Mouse (Mus musculus): ENCODE data around the gene Popdc2. TPM values are rescaled to one million over a fixed set of nuclear protein-coding genes. Genes with fewer than 3 reads are reported as not detected.
A peak's percentile ranks its signal among the peaks of the same experiment; 100 is the strongest.

Gene Popdc2
- polyA plus RNA-seq, 1 experiment from 2014 or later, result 0.67 TPM

DNA sequence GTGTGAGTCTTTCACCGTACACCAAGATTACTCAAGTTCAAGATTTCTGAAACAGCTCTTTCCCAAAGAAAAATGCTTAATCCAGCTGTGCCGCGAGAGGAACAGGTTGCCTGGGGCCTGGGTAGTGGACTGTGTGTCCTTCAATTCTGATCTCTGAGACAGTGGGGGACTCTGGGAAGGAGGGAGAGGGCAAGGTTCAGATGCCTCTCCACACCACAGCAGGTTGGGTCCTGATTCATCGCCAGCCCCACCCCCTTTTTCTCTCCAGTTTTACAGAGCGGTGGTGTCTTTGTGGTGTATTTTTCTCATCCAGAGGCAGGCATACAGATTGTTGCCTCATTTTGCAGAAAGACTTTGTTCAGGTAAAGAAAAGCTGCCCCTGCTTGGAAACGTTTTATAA lies 36.3 kb downstream of the Popdc2 start:
- H3K4me3 ChIP-seq, result no peak overlapping the region
- no peak overlapping the region for H3K27ac ChIP-seq (replicated peaks)
- H3K36me3 ChIP-seq, result no peaks in the 10 kb centered on the region
- H3K27me3 ChIP-seq, result no peaks in the 10 kb centered on the region
- no peak overlapping the region for H3K9ac ChIP-seq
- no peak for ATAC-seq (ENCODE audit: low read depth)
- no peak overlapping the region for H3K4me2 ChIP-seq
- 92% methylated on average over 6 of the region's 6 CpGs for WGBS
- H3K4me1 ChIP-seq (replicated peaks), result peaks cover 16% of the 10 kb centered on the region
- no peaks in the 10 kb centered on the region for H3K9me3 ChIP-seq

DNA sequence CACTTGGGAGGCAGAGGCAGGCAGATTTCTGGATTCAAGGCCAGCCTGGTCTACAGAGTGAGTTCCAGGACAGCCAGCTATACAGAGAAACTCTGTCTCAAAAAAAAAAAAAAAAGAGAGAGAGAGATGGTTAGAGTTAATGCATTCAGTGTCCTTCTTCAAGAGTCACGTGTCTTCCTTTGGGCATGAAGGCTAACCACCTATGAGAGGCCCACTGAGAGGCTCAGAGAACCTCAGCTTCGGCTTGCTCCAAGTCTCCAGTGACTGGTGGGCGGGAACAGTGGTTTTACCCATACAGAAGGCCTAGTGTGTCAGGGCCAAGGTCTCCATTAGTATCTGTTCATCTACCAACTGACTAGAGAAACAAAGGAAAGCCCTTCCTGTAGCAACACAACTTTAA lies 37.1 kb downstream of the Popdc2 start:
- H3K4me3 ChIP-seq, result no peak overlapping the region
- no peaks in the 10 kb centered on the region for H3K27me3 ChIP-seq
- ATAC-seq (ENCODE audit: low read depth), result no peak
- H3K4me1 ChIP-seq (replicated peaks), result peaks cover 16% of the 10 kb centered on the region
- no peak overlapping the region for H3K9ac ChIP-seq
- 68% methylated on average over 3 of the region's 3 CpGs for WGBS
- no peaks in the 10 kb centered on the region for H3K36me3 ChIP-seq
- H3K27ac ChIP-seq (replicated peaks), result peak overlapping the region; percentile 87
- peak overlapping the region; percentile 57 for H3K4me2 ChIP-seq
- H3K9me3 ChIP-seq, result no peaks in the 10 kb centered on the region

DNA sequence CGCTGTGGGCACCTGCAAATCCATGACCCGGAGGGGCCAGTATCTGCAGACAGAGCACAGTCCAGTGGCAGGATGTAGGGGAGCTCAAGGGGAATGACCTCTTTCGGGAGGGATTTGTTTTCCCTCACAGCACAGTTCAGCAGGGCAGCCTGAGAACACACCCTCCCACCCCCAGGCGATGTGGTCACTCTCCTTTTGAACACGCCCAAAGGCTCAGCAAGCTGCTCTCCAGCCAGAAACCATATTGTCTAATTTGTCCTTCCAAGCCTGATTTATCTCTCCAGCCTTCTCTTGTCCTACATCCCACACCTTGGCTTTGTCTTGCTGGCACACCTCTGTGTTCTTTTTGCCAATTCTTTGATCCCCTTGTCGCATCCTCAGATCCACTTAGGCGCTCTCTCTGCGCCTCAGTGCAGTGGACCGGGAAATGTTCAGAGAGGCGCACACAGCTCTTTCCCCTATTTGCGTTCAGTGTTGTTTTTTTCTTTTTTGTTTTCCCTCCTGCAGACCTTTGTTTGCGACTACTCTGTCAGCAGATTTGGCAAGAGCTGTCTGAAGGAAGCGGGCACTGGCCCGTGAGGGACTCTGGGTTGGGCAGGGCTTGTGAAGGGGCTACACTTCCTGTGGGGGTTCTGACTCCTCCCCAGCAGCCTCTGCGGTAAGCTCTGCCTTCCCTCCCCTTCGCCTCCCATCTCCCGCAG lies 37.7 kb downstream of the Popdc2 start:
- WGBS, result 22% methylated on average over 17 of the region's 17 CpGs
- Histone ChIP-seq H3K27ac (replicated peaks) (peak overlapping the region; percentile 87), H3K9ac (peak overlapping the region; percentile 73), H3K4me2 (peak overlapping the region; percentile 57), H3K36me3 (no peaks in the 10 kb centered on the region), H3K27me3 (no peaks in the 10 kb centered on the region), H3K4me3 (peak overlapping the region; percentile 29), H3K4me1 (replicated peaks) (peaks cover 16% of the 10 kb centered on the region), H3K9me3 (no peaks in the 10 kb centered on the region)
- peak; percentile 96 for ATAC-seq (ENCODE audit: low read depth)

DNA sequence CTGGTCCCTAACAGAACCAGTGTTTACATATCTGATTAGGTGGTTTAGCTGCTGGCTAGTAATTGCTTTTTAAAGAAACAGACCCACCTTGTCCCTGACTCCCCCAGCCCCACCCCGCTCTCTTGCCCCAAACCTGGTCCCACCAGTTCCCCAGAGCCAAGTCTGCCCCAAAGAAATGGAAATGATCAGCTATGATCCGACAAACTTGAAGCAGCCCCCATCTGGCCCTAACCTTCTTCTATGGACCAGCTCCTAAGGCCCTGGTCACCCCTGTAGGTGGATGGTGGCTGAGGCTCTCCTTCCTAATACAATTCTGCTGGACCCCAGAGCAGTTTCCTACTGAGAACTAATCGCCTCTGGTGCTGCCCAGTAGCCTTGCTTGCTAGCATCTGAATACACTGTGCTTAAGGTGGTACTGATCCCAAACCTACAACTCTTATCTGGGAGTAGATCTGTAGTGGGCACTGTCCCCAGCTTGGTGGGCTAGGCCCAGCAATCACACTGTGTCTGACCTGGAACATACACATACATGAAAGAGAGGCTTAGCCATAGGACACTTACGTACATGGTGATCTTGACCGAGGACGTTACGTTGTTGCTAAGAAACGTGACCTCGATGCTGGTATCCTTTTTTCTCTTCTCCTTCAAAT lies 38.4 kb downstream of the Popdc2 start:
- WGBS, result 78% methylated on average over 9 of the region's 9 CpGs
- Histone ChIP-seq H3K27ac (replicated peaks) (peak overlapping the region; percentile 87), H3K27me3 (no peaks in the 10 kb centered on the region), H3K4me2 (peak overlapping the region; percentile 57), H3K4me3 (peak overlapping the region; percentile 29; the same call in 1 of the 2 replicates), H3K9ac (peak overlapping the region; percentile 73), H3K9me3 (no peaks in the 10 kb centered on the region), H3K4me1 (replicated peaks) (peaks cover 16% of the 10 kb centered on the region), H3K36me3 (no peaks in the 10 kb centered on the region)
- peak; percentile 49 for ATAC-seq (ENCODE audit: low read depth)

- WGBS, result 89% methylated on average over 6 of the region's 6 CpGs
- H3K27ac ChIP-seq (replicated peaks), result no peak overlapping the region
- no peak overlapping the region for H3K4me2 ChIP-seq
- no peaks in the 10 kb centered on the region for H3K36me3 ChIP-seq
- H3K4me1 ChIP-seq (replicated peaks), result peaks cover 16% of the 10 kb centered on the region
- no peaks in the 10 kb centered on the region for H3K9me3 ChIP-seq
- H3K27me3 ChIP-seq, result no peaks in the 10 kb centered on the region
- H3K9ac ChIP-seq, result no peak overlapping the region
- no peak for ATAC-seq (ENCODE audit: low read depth)
- no peak overlapping the region for H3K4me3 ChIP-seq
These were observed 39.5 kb downstream of the Popdc2 start for GRCm38 (mm10) chr16:38401468-38401867.

- Histone ChIP-seq H3K27ac (replicated peaks) (no peak overlapping the region), H3K36me3 (no peaks in the 10 kb centered on the region), H3K9ac (no peak overlapping the region), H3K4me2 (no peak overlapping the region), H3K27me3 (no peaks in the 10 kb centered on the region), H3K9me3 (no peaks in the 10 kb centered on the region), H3K4me3 (no peak overlapping the region), H3K4me1 (replicated peaks) (peaks cover 16% of the 10 kb centered on the region)
- WGBS, result 90% methylated on average over 7 of the region's 7 CpGs
- no peak for ATAC-seq (ENCODE audit: low read depth)
These were observed 41.6 kb downstream of the Popdc2 start for GRCm38 (mm10) chr16:38403639-38404038.

DNA sequence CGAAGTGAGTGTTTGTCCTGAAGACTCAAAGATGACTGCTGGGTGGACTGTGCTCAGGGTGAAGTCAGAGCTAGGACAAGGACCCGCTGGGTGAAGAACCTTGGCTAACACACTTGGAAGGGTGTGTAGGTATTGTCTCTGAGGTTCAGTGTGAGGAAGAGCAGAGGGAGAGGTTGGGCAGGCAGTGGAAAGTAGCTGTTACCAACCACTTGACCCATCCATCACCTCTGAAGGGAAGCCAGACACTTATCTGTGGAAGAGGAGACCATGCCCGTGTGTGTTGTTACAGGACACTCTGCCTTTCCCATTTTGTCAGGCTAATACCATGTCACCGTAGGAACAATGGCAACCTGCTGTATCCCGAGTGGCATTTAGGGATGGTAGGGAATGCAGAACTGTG lies 44.3 kb downstream of the Popdc2 start:
- H3K36me3 ChIP-seq, result no peaks in the 10 kb centered on the region
- H3K27ac ChIP-seq (replicated peaks), result no peak overlapping the region
- no peaks in the 10 kb centered on the region for H3K9me3 ChIP-seq
- H3K4me2 ChIP-seq, result no peak overlapping the region
- H3K9ac ChIP-seq, result no peak overlapping the region
- WGBS, result 82% methylated on average over 5 of the region's 5 CpGs
- no peaks in the 10 kb centered on the region for H3K4me1 ChIP-seq (replicated peaks)
- H3K27me3 ChIP-seq, result no peaks in the 10 kb centered on the region
- no peak overlapping the region for H3K4me3 ChIP-seq
- ATAC-seq (ENCODE audit: low read depth), result no peak

DNA sequence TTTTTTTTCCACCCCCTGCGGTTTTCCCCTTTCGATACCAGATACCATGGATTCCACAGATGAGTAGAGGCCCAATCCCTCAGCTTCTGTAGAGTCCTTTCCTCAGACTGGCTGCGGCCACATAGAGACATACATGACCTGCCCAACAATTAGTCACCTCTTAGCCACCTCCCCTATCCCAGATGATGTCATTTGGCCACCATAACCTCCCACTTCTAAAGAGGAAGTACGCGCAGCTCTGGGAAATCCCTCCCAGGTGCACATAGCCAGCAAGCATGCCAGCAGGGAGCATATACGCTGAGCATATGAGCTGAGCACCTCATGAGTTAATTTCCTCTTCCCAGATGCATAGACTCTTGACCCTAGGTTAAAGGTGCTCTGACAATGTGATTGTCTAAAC lies 44.7 kb downstream of the Popdc2 start:
- no peak for ATAC-seq (ENCODE audit: low read depth)
- H3K4me2 ChIP-seq, result no peak overlapping the region
- 93% methylated on average over 6 of the region's 6 CpGs for WGBS
- H3K36me3 ChIP-seq, result no peaks in the 10 kb centered on the region
- no peak overlapping the region for H3K27ac ChIP-seq (replicated peaks)
- H3K4me3 ChIP-seq, result no peak overlapping the region
- no peaks in the 10 kb centered on the region for H3K27me3 ChIP-seq
- H3K4me1 ChIP-seq (replicated peaks), result no peaks in the 10 kb centered on the region
- no peak overlapping the region for H3K9ac ChIP-seq
- H3K9me3 ChIP-seq, result no peaks in the 10 kb centered on the region

- ATAC-seq (ENCODE audit: low read depth), result no peak
- Histone ChIP-seq H3K4me1 (replicated peaks) (no peaks in the 10 kb centered on the region), H3K36me3 (no peaks in the 10 kb centered on the region), H3K4me3 (no peak overlapping the region), H3K4me2 (no peak overlapping the region), H3K9ac (no peak overlapping the region), H3K9me3 (no peaks in the 10 kb centered on the region), H3K27ac (replicated peaks) (no peak overlapping the region), H3K27me3 (no peaks in the 10 kb centered on the region)
- WGBS, result 34% methylated on average over 5 of the region's 5 CpGs
These were observed 45.6 kb downstream of the Popdc2 start for GRCm38 (mm10) chr16:38407584-38407983.

GRCm38 (mm10) chr16:38408416-38408815 lies 46.4 kb downstream of the Popdc2 start:
- no peaks in the 10 kb centered on the region for H3K36me3 ChIP-seq
- ATAC-seq (ENCODE audit: low read depth), result no peak
- H3K27ac ChIP-seq (replicated peaks), result no peak overlapping the region
- H3K4me3 ChIP-seq, result no peak overlapping the region
- H3K4me2 ChIP-seq, result no peak overlapping the region
- H3K9me3 ChIP-seq, result no peaks in the 10 kb centered on the region
- no peak overlapping the region for H3K9ac ChIP-seq
- no peaks in the 10 kb centered on the region for H3K27me3 ChIP-seq
- 95% methylated on average over 8 of the region's 8 CpGs for WGBS
- H3K4me1 ChIP-seq (replicated peaks), result no peaks in the 10 kb centered on the region

DNA sequence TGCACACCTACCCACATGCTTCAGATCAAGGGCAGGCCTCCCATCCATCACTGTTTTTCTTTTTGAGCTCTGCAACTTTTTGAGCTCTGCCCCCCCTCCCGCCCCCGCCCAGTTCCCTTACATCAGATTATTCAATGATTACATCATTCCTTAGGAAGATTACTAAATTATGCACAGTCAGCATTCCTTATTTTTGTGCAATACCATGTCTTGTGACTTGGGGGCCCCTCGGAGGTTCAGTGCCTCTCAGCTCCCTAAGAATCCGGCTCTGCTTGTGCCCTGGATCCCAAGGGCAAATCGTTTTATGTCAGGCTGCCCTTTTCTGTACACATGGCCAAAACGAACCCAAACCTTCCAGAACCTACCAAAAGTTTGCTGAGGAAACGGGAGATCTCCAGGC lies 52.9 kb downstream of the Popdc2 start:
- no peak overlapping the region for H3K4me3 ChIP-seq
- no peaks in the 10 kb centered on the region for H3K27me3 ChIP-seq
- H3K4me2 ChIP-seq, result no peak overlapping the region
- H3K4me1 ChIP-seq (replicated peaks), result no peaks in the 10 kb centered on the region
- H3K9ac ChIP-seq, result no peak overlapping the region
- 84% methylated on average over 7 of the region's 7 CpGs for WGBS
- no peak for ATAC-seq (ENCODE audit: low read depth)
- H3K36me3 ChIP-seq, result no peaks in the 10 kb centered on the region
- H3K27ac ChIP-seq (replicated peaks), result no peak overlapping the region
- H3K9me3 ChIP-seq, result no peaks in the 10 kb centered on the region

GRCm38 (mm10) chr16:38425374-38425773 lies 63.4 kb downstream of the Popdc2 start:
- Histone ChIP-seq H3K4me1 (replicated peaks) (no peaks in the 10 kb centered on the region), H3K4me2 (no peak overlapping the region), H3K27me3 (no peaks in the 10 kb centered on the region), H3K9ac (no peak overlapping the region), H3K9me3 (no peaks in the 10 kb centered on the region), H3K36me3 (no peaks in the 10 kb centered on the region), H3K27ac (replicated peaks) (no peak overlapping the region), H3K4me3 (no peak overlapping the region)
- ATAC-seq (ENCODE audit: low read depth), result no peak
- whole genome bisulfite sequencing, result 89% methylated on average over 2 of the region's 2 CpGs

DNA sequence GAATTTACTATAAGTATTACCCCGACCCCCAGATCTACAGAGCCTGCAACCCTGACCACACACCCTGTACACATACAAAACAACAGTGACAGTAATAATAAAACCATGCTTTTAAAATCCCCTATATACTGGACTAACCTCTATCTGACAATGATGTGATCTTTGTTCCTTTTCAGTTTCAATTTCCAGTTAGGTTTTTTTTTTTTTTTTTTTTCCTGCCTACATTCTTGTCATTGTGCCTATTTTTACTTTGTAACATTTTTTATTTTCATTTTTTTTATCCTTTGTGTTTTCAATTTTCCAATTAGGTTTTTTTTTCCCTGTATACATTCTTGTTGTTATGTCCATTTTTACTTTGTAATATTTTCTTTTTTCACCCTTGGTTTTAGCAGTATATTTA lies 63.8 kb downstream of the Popdc2 start:
- 85% methylated on average over 1 of the region's 1 CpGs for WGBS
- no peak overlapping the region for H3K4me3 ChIP-seq

More for the DNA sequence above, 63.8 kb downstream of the Popdc2 start:
- H3K27me3 ChIP-seq, result no peaks in the 10 kb centered on the region
- no peak overlapping the region for H3K4me2 ChIP-seq
- H3K36me3 ChIP-seq, result no peaks in the 10 kb centered on the region
- no peak overlapping the region for H3K9ac ChIP-seq
- no peaks in the 10 kb centered on the region for H3K4me1 ChIP-seq (replicated peaks)
- no peak for ATAC-seq (ENCODE audit: low read depth)
- no peak overlapping the region for H3K27ac ChIP-seq (replicated peaks)
- no peaks in the 10 kb centered on the region for H3K9me3 ChIP-seq
